Mouse (Mus musculus) lung, adult 2 months (tissue): ENCODE measurements at regions not wholly inside any gene's neighbourhood (a gene's known extent, or its start where the extent isn't known, plus 50 kb on each side); places are given as distances from the start of the nearest gene placed in this dataset.
"Not testable (repeated sequence)": the region's sequence is repeated elsewhere in the genome, so short reads cannot be mapped to it uniquely, and the experiment has no call there.

Experiments
- DNase-seq: peaks from one replicate; pipeline ENCODE4 v3.0.0; 2022
- H3K4me1 ChIP-seq: fragments of 200-500 bp; 2 replicates; pipeline ENCODE4 v1.6.1; 2011; ENCODE audit warnings: low read length; ENCODE audit not compliant: control insufficient read depth, insufficient read depth
- H3K4me3 ChIP-seq: fragments of 200-500 bp; replicated peaks from 2 replicates; pipeline ENCODE3; 2011; ENCODE audit warnings: low read depth, mild to moderate bottlenecking, control low read depth, low read length; ENCODE audit errors: extremely low read depth
- CTCF ChIP-seq: fragments of 200-500 bp; IDR thresholded peaks from 2 replicates; pipeline ENCODE4 v1.5.1; 2011; ENCODE audit warnings: mild to moderate bottlenecking, low read length, control low read depth; ENCODE audit not compliant: insufficient read depth
- POLR2A ChIP-seq: fragments of 200-500 bp; IDR thresholded peaks from 2 replicates; pipeline ENCODE4 v1.6.1; 2011; ENCODE audit warnings: low read depth, mild to moderate bottlenecking, control low read depth, low read length, borderline replicate concordance; ENCODE audit errors: extremely low read depth
- WGBS: fragments of 180-500 bp; shearing (Covaris S2); methylation state at CpG from one replicate; pipeline ENCODE4 v1.1.7; 2018; 5-methylcytosine and 5-hydroxymethylcytosine counted together

DNA sequence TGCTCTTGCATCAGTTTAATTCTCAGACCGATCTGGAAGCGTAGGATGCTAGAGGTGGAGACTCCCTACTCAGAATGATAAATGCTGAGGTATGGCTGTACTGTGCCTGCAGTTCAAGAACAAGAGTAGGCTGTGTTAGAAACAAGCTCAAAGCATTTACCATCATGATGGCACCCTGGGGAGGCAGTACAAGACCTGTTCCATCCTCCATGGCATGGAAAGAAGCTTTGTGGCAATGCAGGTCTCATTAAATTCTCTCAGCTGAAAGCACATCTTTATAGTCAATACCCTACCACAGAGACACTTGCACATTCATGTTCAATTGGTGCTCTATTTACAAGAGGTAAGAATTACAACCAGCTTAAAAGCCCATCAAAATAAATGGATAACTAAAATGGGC, 209.5 kb downstream of the Tbl1xr1 start:
- H3K4me1 ChIP-seq, result no peaks in the 10 kb centered on the region
- H3K4me3 ChIP-seq, result no peak overlapping the region
- TF ChIP-seq POLR2A (no peak), CTCF (no peak)
- WGBS, result 99% methylated on average over 2 of the region's 2 CpGs
- DNase-seq, result no peak

- 71% methylated on average over 3 of the region's 3 CpGs for WGBS
- TF ChIP-seq CTCF (no peak), POLR2A (no peak)
- H3K4me3 ChIP-seq, result no peak overlapping the region
- H3K4me1 ChIP-seq, result no peaks in the 10 kb centered on the region
- DNase-seq, result no peak
Observed at GRCm38 (mm10) chr3:22293466-22293865, 217.0 kb downstream of the Tbl1xr1 start.

- 88% methylated on average over 1 of the region's 1 CpGs for WGBS
- not testable (repeated sequence) for H3K4me3 ChIP-seq, H3K4me1 ChIP-seq, DNase-seq
Observed at GRCm38 (mm10) chr3:22294081-22294480, 217.6 kb downstream of the Tbl1xr1 start.

- WGBS, result 65% methylated on average over 1 of the region's 1 CpGs
- not testable (repeated sequence) for H3K4me1 ChIP-seq, H3K4me3 ChIP-seq, DNase-seq
Observed at GRCm38 (mm10) chr3:22296925-22297324, 220.5 kb downstream of the Tbl1xr1 start.

GRCm38 (mm10) chr3:22297831-22298230, 221.4 kb downstream of the Tbl1xr1 start:
- H3K4me3 ChIP-seq, H3K4me1 ChIP-seq, DNase-seq: not testable (repeated sequence)
- WGBS, result 83% methylated on average over 1 of the region's 1 CpGs

GRCm38 (mm10) chr3:22300553-22300952, 224.1 kb downstream of the Tbl1xr1 start:
- WGBS, result 84% methylated on average over 5 of the region's 5 CpGs
- no peak for DNase-seq
- Histone ChIP-seq H3K4me3 (no peak overlapping the region), H3K4me1 (no peaks in the 10 kb centered on the region)
- TF ChIP-seq CTCF, result no peak
- TF ChIP-seq POLR2A, result no peak

GRCm38 (mm10) chr3:22301991-22302517, 225.6 kb downstream of the Tbl1xr1 start:
- TF ChIP-seq POLR2A (no peak), CTCF (no peak)
- Histone ChIP-seq H3K4me1 (no peaks in the 10 kb centered on the region), H3K4me3 (no peak overlapping the region)
- no peak for DNase-seq
- WGBS, result 71% methylated on average over 5 of the region's 5 CpGs

DNA sequence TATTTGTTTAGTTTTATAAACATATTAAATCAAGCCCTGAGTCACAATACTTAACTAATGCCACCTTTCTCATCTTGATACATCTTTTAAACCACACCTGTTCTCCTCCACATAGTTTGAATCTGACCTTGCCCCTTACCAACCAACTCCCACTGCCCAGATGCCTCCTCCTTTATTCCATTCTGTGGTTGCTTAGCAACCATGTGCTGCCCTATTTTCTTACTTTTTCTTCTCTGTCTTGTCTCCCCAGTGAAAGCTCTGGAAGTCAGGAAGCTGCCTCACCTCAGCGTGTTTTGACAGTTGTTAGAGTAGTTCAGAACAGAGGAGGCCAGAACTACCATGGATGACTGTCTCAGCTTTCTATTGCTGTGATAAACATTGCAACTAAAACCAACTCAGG, 227.7 kb downstream of the Tbl1xr1 start:
- TF ChIP-seq POLR2A, result no peak
- TF ChIP-seq CTCF, result no peak
- Histone ChIP-seq H3K4me3 (no peak overlapping the region), H3K4me1 (no peaks in the 10 kb centered on the region)
- 48% methylated on average over 1 of the region's 1 CpGs for WGBS
- DNase-seq, result no peak

DNA sequence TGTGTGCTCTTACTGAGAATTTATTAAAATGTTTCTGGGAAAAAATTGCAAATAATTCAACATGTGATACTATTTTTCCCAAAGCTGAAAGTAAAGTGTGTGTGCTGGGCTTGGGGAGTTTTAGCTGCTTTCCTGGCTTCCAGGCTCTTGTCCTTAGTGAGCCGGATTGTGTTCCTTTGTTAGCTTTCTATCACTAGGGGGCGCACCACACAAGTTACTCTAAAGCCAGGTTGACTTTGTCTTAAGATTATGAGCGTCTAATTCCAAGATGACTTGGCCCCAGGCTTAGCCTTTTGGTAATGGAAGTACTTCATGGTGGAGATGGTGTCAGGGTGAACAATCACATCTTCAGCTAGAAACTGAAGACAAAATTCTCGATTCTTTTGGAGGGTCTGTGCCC, 230.2 kb downstream of the Tbl1xr1 start:
- TF ChIP-seq POLR2A (no peak), CTCF (no peak)
- H3K4me1 ChIP-seq, result no peaks in the 10 kb centered on the region
- DNase-seq, result no peak
- WGBS, result 65% methylated on average over 4 of the region's 4 CpGs
- H3K4me3 ChIP-seq, result no peak overlapping the region

DNA sequence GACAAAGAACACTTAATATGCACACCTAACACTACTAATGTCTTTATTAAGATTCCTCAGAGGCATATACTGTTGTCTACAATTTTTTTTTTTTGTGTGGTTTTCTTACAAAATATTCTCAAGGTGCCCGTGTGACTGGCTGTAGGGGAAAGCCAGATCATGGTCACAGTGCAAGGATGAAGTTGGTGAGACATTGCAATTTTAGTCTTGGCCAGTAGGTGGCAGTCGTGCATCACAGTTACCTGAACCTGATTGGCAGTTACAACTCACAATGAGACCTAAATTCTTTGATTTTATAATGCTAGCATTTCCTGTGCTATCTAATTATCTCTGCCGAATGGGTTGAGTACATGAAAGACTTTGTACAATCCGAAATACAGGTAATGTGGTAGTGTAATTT, 232.5 kb downstream of the Tbl1xr1 start:
- TF ChIP-seq CTCF (peak; percentile 75), POLR2A (no peak)
- 8% methylated on average over 4 of the region's 4 CpGs for WGBS
- peak; percentile 46 for DNase-seq
- H3K4me3 ChIP-seq, result no peak overlapping the region
- no peaks in the 10 kb centered on the region for H3K4me1 ChIP-seq
